Mouse (Mus musculus): ENCODE measurements around the gene Skp2.

The Skp2 gene

GRCm38 (mm10) chr15:9111648-9112047, 43.6 kb downstream of the Skp2 start:
- DNase-seq: no peak

- no peak for DNase-seq
These were observed 44.5 kb downstream of the Skp2 start for GRCm38 (mm10) chr15:9110526-9111347.

GRCm38 (mm10) chr15:9106303-9107074, 48.7 kb downstream of the Skp2 start:
- DNase-seq: no peak

- no peak for DNase-seq
These were observed 54.7 kb downstream of the Skp2 start for GRCm38 (mm10) chr15:9100446-9101077.

- no peak for DNase-seq
These were observed 58.4 kb downstream of the Skp2 start for GRCm38 (mm10) chr15:9096865-9097264.

GRCm38 (mm10) chr15:9094366-9094750, 60.9 kb downstream of the Skp2 start:
- DNase-seq: peak; percentile 18

- DNase-seq: no peak
These were observed 61.4 kb downstream of the Skp2 start for GRCm38 (mm10) chr15:9093598-9094365.

GRCm38 (mm10) chr15:9090662-9091061, 64.6 kb downstream of the Skp2 start:
- DNase-seq: no peak

- DNase-seq: no peak
These were observed 66.0 kb downstream of the Skp2 start for GRCm38 (mm10) chr15:9089136-9089720.

- no peak for DNase-seq
These were observed 66.5 kb downstream of the Skp2 start for GRCm38 (mm10) chr15:9088683-9089072.

GRCm38 (mm10) chr15:9087895-9088682, 67.1 kb downstream of the Skp2 start:
- no peak for DNase-seq

GRCm38 (mm10) chr15:9087421-9087820, 67.8 kb downstream of the Skp2 start:
- DNase-seq: no peak

GRCm38 (mm10) chr15:9086813-9087212, 68.4 kb downstream of the Skp2 start:
- DNase-seq: no peak

- DNase-seq: no peak
These were observed 72.5 kb downstream of the Skp2 start for GRCm38 (mm10) chr15:9082753-9083152.

- DNase-seq: no peak
These were observed 73.9 kb downstream of the Skp2 start for GRCm38 (mm10) chr15:9081294-9081693.

- no peak for DNase-seq
These were observed 75.0 kb downstream of the Skp2 start for GRCm38 (mm10) chr15:9080206-9080605.

GRCm38 (mm10) chr15:9079626-9080025, 75.6 kb downstream of the Skp2 start:
- DNase-seq: no peak

- no peak for DNase-seq
These were observed 76.5 kb downstream of the Skp2 start for GRCm38 (mm10) chr15:9078481-9079300.

GRCm38 (mm10) chr15:9075608-9076200, 79.5 kb downstream of the Skp2 start:
- DNase-seq: no peak

GRCm38 (mm10) chr15:9074671-9075070, 80.6 kb downstream of the Skp2 start:
- DNase-seq: no peak
